Comparison of ENCODE assay signal across 27 mouse cellular contexts in genomic region chr2:91176234-91176633, GRCm38 (mm10). TPM values are rescaled to one million over a fixed set of nuclear protein-coding genes. Genes with fewer than 3 reads are reported as not detected.
"Had no signal": no experiment of that assay in that cellular context is flagged by ENCODE, and none has a peak within 500 bp of the region (broad histone marks: within the 10 kb centered on the region; RNA-seq: fewer than 3 reads in every experiment).

No protein-coding gene starts in this region.

- H3K4me2 ChIP-seq: heart, embryonic 11.5 days; heart, embryonic 13.5 days; heart, embryonic 15.5 days; hindbrain, embryonic 13.5 days; hindbrain, embryonic 15.5 days; kidney, embryonic 15.5 days; limb, embryonic 13.5 days; limb, embryonic 15.5 days; liver, embryonic 12.5 days had no signal

- H3K4me1 ChIP-seq: kidney, embryonic 15.5 days; limb, embryonic 13.5 days; limb, embryonic 15.5 days had no signal

- H3K9me3 ChIP-seq: heart, embryonic 13.5 days; heart, embryonic 15.5 days; hindbrain, embryonic 13.5 days; hindbrain, embryonic 15.5 days; kidney, embryonic 15.5 days; limb, embryonic 13.5 days; limb, embryonic 15.5 days; liver, embryonic 12.5 days had no signal

- H3K4me3 ChIP-seq: heart, adult 2 months; heart, embryonic 13.5 days; heart, embryonic 15.5 days; hindbrain, embryonic 13.5 days; hindbrain, embryonic 15.5 days; kidney, embryonic 15.5 days; limb, embryonic 13.5 days; limb, embryonic 15.5 days; liver, embryonic 12.5 days had no signal

- H3K27ac ChIP-seq: heart, adult 2 months; heart, embryonic 13.5 days; heart, embryonic 15.5 days; hindbrain, embryonic 13.5 days; hindbrain, embryonic 15.5 days; hindbrain, postnatal 0 days; kidney, embryonic 15.5 days; limb, embryonic 13.5 days; limb, embryonic 15.5 days; liver, embryonic 12.5 days had no signal

- H3K27me3 ChIP-seq: heart, embryonic 15.5 days; hindbrain, embryonic 13.5 days; hindbrain, embryonic 15.5 days; kidney, embryonic 15.5 days; limb, embryonic 13.5 days; limb, embryonic 15.5 days; liver, embryonic 12.5 days had no signal

- DNase-seq: gastrocnemius, postnatal 14 days; gastrocnemius, postnatal 36 days; heart, adult 11 months; heart, adult 2 months; heart, postnatal 14 days; heart, postnatal 36 days; kidney, adult 11 months; kidney, adult 2 months; kidney, adult 9 months; kidney, postnatal 10 days; kidney, postnatal 25 days; layer of hippocampus, adult 9-11 months; layer of hippocampus, postnatal 36 days; left cerebral cortex, postnatal 4 days had no signal

- ATAC-seq: hindbrain, postnatal 0 days; intestine, embryonic 16.5 days; liver, embryonic 12.5 days had no signal

- H3K9ac ChIP-seq: heart, embryonic 13.5 days; heart, embryonic 15.5 days; hindbrain, embryonic 13.5 days; hindbrain, embryonic 15.5 days; kidney, embryonic 15.5 days; limb, embryonic 13.5 days; limb, embryonic 15.5 days; liver, embryonic 12.5 days had no signal

RNA-seq across cellular contexts. Expression of gene Mybpc3, which starts 58.3 kb away (rescaled TPM):
- polyA plus RNA-seq: hindbrain, embryonic 11.5 days; hindbrain, embryonic 15.5 days; intestine, embryonic 14.5 days; intestine, embryonic 16.5 days; limb, embryonic 13.5 days had no signal
